Mouse (Mus musculus): ENCODE measurements around the gene Daglb.

DNA sequence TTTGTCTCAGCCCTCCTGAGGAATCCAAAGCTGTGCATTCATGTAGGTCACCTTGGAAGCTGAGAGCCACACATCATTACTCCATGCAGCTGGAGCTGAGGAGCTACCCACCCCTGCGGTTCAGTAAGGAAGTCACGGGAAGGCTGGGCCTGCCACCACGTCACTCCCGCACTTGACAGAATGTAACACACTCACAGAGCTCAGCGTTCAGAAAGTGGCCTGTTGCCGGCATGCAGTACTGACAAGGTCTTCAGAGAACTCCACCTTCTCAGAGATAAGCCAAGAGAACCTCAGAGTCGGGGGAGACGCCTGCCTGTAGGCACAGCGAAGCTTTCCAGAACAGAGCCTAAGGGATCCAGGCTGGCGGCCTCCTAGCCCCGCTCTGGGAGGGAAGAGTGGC is 45.4 kb downstream of the Daglb start:
- TF ChIP-seq CTCF (IDR thresholded peaks at IDR 0.05; ENCODE audit: extremely low read depth, insufficient read depth, insufficient read length, insufficient replicate concordance) = no peak
- TF ChIP-seq POLR2A (IDR thresholded peaks at IDR 0.05; ENCODE audit: low read depth, low read length) = no peak
